Mouse (Mus musculus) liver, postnatal 0 days (tissue): ENCODE data around the gene Mrpl43. TPM values are rescaled to one million over a fixed set of nuclear protein-coding genes. Genes with fewer than 3 reads are reported as not detected.
A peak's percentile ranks its signal among the peaks of the same experiment; 100 is the strongest.
"Not testable (repeated sequence)": the region's sequence is repeated elsewhere in the genome, so short reads cannot be mapped to it uniquely, and the experiment has no call there.

Experiments
- ATAC-seq: fragments of 200-750 bp; cut with Nextera tagmentation; 2 replicates; pipeline ENCODE4 v1.8.0; 2017; ENCODE audit warnings: mild to moderate bottlenecking, moderate library complexity
- DNase-seq: peaks from one replicate; pipeline ENCODE4 v3.0.0-alpha.2; 2016
- H3K27ac ChIP-seq: fragments of 300-500 bp; sonication (generic); 2 replicates; pipeline ENCODE4 v1.5.1; 2014; ENCODE audit warnings: antibody characterized with exemption, moderate library complexity, mild to moderate bottlenecking, low read depth
- H3K27me3 ChIP-seq: fragments of 300-500 bp; sonication (generic); 2 replicates; pipeline ENCODE4 v1.6.1; 2014; ENCODE audit warnings: low read length, control low read depth, mixed read lengths; ENCODE audit not compliant: insufficient read depth
- H3K36me3 ChIP-seq: fragments of 300-500 bp; sonication (generic); replicated peaks from 2 replicates; pipeline ENCODE4 v1.6.1; 2014; ENCODE audit warnings: mild to moderate bottlenecking, control low read depth, low read length, moderate library complexity, mixed read lengths; ENCODE audit not compliant: insufficient read depth
- H3K4me1 ChIP-seq: fragments of 300-500 bp; sonication (generic); 2 replicates; pipeline ENCODE4 v1.6.1; 2014; ENCODE audit warnings: antibody characterized with exemption, mild to moderate bottlenecking, control low read depth; ENCODE audit not compliant: insufficient read depth
- H3K4me2 ChIP-seq: fragments of 300-500 bp; sonication (generic); 2 replicates; pipeline ENCODE4 v1.6.1; 2014; ENCODE audit warnings: low read depth, mild to moderate bottlenecking, low read length, moderate library complexity, mixed read lengths
- H3K4me3 ChIP-seq: fragments of 300-500 bp; sonication (generic); 2 replicates; pipeline ENCODE4 v1.5.1; 2014; ENCODE audit warnings: low read depth, low read length
- H3K9ac ChIP-seq: fragments of 300-500 bp; sonication (generic); replicated peaks from 2 replicates; pipeline ENCODE4 v1.6.1; 2014; ENCODE audit warnings: mild to moderate bottlenecking, moderate library complexity
- H3K9me3 ChIP-seq: fragments of 300-500 bp; sonication (generic); 2 replicates; pipeline ENCODE4 v1.6.1; 2016; ENCODE audit warnings: mild to moderate bottlenecking, control low read depth, low read length, mixed read lengths
- CTCF ChIP-seq: sonication (generic); IDR thresholded peaks from 2 replicates; pipeline ENCODE4 v1.5.1; 2016; ENCODE audit warnings: antibody characterized with exemption, low read depth
- EP300 ChIP-seq: IDR thresholded peaks from 2 replicates; pipeline ENCODE4 v1.6.1; 2016; ENCODE audit warnings: antibody characterized with exemption, low read depth, mild to moderate bottlenecking
- WGBS: fragments of 180-500 bp; shearing (Covaris S2); extraction: QIAGEN DNeasy Blood & Tissue Kit; methylation state at CpG from one replicate; pipeline ENCODE4 v1.1.7; 2014; ENCODE audit not compliant: insufficient replicate concordance; 5-methylcytosine and 5-hydroxymethylcytosine counted together
- polyA plus RNA-seq: library from polyadenylated mRNA; unstranded; fragments of >200 nt; fragmentation: Nextera tagmentation; extraction: Ambion mirVana; gene quantifications from 2 replicates; pipeline ENCODE4 v1.2.1, GENCODE M21; 2015

Mrpl43 gene
- polyA plus RNA-seq, 1 experiment from 2014 or later = 43.8 TPM

DNA sequence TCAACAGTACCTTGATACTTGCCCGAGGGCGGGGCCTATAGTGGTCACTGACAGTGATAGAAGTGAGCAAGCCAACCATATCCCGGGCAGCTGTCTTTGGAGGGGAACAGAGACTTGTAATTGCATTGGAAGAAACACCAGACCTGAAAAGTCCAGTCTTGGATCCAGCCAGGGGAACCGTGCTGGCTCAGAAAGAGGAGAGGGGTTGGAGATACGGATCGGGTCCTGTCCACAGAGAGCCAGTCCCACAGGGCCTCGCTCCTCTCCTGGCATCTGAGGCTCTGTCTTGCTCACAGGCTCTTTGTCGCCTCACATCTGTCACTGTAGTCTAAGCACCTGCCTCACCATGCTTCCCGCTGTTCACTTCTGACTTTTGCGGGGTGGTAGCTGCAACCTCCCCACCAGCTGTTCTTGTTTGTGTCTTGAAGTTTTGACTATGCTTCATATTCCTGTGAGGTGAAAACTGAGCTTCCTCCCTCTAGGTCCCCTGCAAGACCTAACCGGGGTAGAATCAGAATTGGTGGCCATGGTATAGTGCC, 38.2 kb upstream of the Mrpl43 start:
- H3K27me3 ChIP-seq = peaks cover 59% of the 10 kb centered on the region
- H3K4me3 ChIP-seq = no peak overlapping the region
- TF ChIP-seq CTCF (no peak), EP300 (no peak)
- H3K9me3 ChIP-seq = no peaks in the 10 kb centered on the region
- 70% methylated on average over 11 of the region's 11 CpGs for WGBS
- no peak overlapping the region for H3K4me2 ChIP-seq
- H3K9ac ChIP-seq = no peak overlapping the region
- no peak overlapping the region for H3K27ac ChIP-seq
- H3K36me3 ChIP-seq = no peaks in the 10 kb centered on the region
- DNase-seq = no peak
- ATAC-seq = no peak
- H3K4me1 ChIP-seq = peaks cover 27% of the 10 kb centered on the region

GRCm38 (mm10) chr19:45040214-45040613, 34.0 kb upstream of the Mrpl43 start:
- Histone ChIP-seq H3K27ac (no peak overlapping the region), H3K4me2 (no peak overlapping the region), H3K4me1 (peaks cover 2% of the 10 kb centered on the region; the same call in 1 of the 2 replicates), H3K9me3 (no peaks in the 10 kb centered on the region), H3K27me3 (peaks cover 39% of the 10 kb centered on the region), H3K36me3 (no peaks in the 10 kb centered on the region), H3K4me3 (no peak overlapping the region), H3K9ac (no peak overlapping the region)
- DNase-seq = no peak
- WGBS = 45% methylated on average over 13 of the region's 13 CpGs
- TF ChIP-seq CTCF (no peak), EP300 (no peak)
- no peak for ATAC-seq

DNA sequence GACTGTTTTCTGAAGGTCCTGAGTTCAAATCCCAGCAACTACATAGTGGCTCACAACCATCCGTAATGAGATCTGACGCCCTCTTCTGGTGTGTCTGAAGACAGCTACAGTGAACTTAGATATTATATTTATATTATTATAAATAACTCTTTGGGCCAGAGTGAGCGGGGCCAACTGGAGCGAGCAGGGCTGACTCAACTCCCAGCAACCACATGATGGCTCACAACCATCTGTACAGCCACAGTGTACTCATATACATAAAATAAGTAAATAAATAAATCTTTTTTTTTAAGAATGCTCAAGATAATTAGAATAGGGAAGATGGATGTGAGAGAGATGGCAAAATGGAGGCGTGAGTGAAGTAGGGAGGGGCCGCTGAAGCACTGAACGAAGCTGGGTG, 32.0 kb upstream of the Mrpl43 start:
- not testable (repeated sequence) for H3K4me3 ChIP-seq, ATAC-seq, H3K4me2 ChIP-seq, H3K27ac ChIP-seq, H3K4me1 ChIP-seq, H3K9me3 ChIP-seq, DNase-seq, H3K36me3 ChIP-seq, H3K9ac ChIP-seq
- 85% methylated on average over 7 of the region's 7 CpGs for WGBS
- peaks cover 26% of the 10 kb centered on the region for H3K27me3 ChIP-seq

DNA sequence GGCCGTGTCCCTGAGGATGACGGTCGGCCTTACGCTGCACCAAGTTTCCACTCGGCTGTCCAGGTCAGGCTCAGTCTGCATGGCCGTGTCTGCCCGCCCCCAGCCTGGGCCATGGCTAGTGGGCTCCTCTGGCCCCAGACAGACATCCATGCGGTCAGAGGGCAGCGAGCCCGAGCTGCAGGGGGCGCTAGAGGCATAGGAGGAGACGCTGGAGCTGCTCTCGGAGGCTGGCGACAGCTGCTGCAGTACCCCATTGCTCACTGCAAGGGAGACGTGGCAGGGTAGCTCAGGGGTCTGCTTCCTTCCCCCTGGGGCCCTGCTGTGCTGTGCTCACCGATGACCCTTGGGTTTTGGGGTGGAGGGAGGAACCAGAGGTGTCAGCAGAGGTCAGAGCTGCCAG, 30.6 kb upstream of the Mrpl43 start:
- H3K27me3 ChIP-seq = peaks cover 19% of the 10 kb centered on the region
- no peaks in the 10 kb centered on the region for H3K4me1 ChIP-seq
- no peak overlapping the region for H3K4me3 ChIP-seq
- no peaks in the 10 kb centered on the region for H3K36me3 ChIP-seq
- DNase-seq (peak; percentile 80), ATAC-seq (peak; percentile 58)
- no peaks in the 10 kb centered on the region for H3K9me3 ChIP-seq
- TF ChIP-seq EP300 = no peak
- TF ChIP-seq CTCF = peak; percentile 75
- H3K27ac ChIP-seq = no peak overlapping the region
- H3K4me2 ChIP-seq = no peak overlapping the region
- 37% methylated on average over 15 of the region's 16 CpGs for WGBS
- H3K9ac ChIP-seq = no peak overlapping the region

DNA sequence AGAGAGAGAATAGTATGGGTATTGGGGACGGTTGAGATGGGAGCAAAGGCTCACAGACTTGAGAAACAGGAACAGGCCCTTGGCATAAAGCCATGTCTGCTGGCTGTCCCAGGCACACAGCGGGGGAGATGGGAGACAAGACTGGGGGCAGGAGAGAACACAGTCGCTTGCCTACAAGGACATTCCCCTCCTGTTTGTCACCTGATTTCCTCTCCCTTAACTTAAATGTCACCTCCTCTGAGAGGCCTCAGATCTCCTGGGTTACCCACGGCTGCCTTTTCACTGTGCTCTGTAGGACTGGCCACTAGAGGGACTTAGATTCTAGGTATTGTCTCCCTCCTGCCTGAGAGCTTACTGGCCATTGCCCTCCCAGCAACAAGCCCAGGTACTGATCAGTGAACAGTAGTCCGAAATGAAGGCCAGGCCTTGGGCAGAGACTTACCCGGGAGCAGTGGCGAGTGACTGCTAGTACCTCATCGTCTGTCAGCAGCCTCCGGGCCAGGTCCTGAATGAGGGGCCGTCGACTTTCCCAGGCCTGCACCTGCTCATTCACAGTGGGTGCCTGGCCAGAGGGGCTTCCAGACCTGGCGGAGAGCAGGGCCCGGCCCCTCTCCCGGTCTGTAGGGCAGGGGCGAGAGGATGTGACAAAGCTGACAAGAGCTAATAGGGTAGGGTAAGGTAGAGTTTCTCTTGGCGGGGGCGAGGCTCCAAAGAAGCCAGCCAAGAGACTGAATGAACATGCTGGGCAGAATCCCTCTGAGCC, 26.5 kb upstream of the Mrpl43 start:
- peaks cover 6% of the 10 kb centered on the region; the same call in 1 of the 2 replicates for H3K4me1 ChIP-seq
- 58% methylated on average over 17 of the region's 17 CpGs for WGBS
- H3K9me3 ChIP-seq = no peaks in the 10 kb centered on the region
- no peak for DNase-seq
- no peak overlapping the region for H3K9ac ChIP-seq
- no peak overlapping the region for H3K4me2 ChIP-seq
- H3K4me3 ChIP-seq = no peak overlapping the region
- peak; percentile 54 for TF ChIP-seq CTCF
- no peak for TF ChIP-seq EP300
- ATAC-seq = no peak
- H3K27me3 ChIP-seq = no peaks in the 10 kb centered on the region
- no peaks in the 10 kb centered on the region for H3K36me3 ChIP-seq
- H3K27ac ChIP-seq = no peak overlapping the region

DNA sequence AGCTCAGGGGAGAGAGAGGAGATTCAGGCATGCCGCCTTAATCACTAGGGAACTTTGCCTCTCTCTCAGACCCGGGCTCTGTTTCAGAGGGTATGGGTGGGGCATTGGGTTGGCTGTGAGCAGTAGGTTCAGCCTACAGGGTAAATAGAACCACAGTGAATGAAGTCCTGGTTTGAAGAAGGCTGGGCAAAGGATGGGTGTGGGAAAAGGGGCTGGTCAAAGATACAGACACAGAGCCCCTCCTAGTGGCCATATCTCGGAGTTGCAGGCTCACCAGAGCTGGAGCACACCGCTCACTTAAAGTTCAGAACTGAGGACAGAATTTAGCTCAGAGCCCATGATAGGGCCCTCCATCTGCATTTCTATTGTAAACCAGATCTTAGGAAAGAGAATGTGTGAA, 25.5 kb upstream of the Mrpl43 start:
- H3K27ac ChIP-seq = no peak overlapping the region
- no peak overlapping the region for H3K4me3 ChIP-seq
- H3K27me3 ChIP-seq = no peaks in the 10 kb centered on the region
- H3K4me1 ChIP-seq = peaks cover 6% of the 10 kb centered on the region; the same call in 1 of the 2 replicates
- peak; percentile 67 for ATAC-seq
- H3K9me3 ChIP-seq = no peaks in the 10 kb centered on the region
- H3K9ac ChIP-seq = no peak overlapping the region
- H3K36me3 ChIP-seq = no peaks in the 10 kb centered on the region
- H3K4me2 ChIP-seq = no peak overlapping the region
- TF ChIP-seq CTCF (peak; percentile 87), EP300 (no peak)
- 23% methylated on average over 4 of the region's 4 CpGs for whole genome bisulfite sequencing
- peak; percentile 82 for DNase-seq
